Mouse (Mus musculus) midbrain, embryonic 16.5 days (tissue): Measurements from ENCODE around the gene Wnt2. TPM values are rescaled to one million over a fixed set of nuclear protein-coding genes. Genes with fewer than 3 reads are reported as not detected.

Source experiments
- ATAC-seq: fragments of 200-750 bp; cut with Nextera tagmentation; 2 replicates; pipeline ENCODE4 v1.8.0; 2017; ENCODE audit warnings: moderate TSS enrichment
- H3K27ac ChIP-seq: fragments of 300-500 bp; sonication (generic); 2 replicates; pipeline ENCODE4 v1.5.1; 2014; ENCODE audit warnings: mild to moderate bottlenecking, low read length, mixed read lengths
- H3K27me3 ChIP-seq: fragments of 300-500 bp; sonication (generic); 2 replicates; pipeline ENCODE4 v1.6.1; 2014; ENCODE audit warnings: low read depth, low read length, mixed read lengths; ENCODE audit not compliant: control insufficient read depth, insufficient read depth
- H3K36me3 ChIP-seq: fragments of 300-500 bp; sonication (generic); 2 replicates; pipeline ENCODE4 v1.6.1; 2014; ENCODE audit warnings: mild to moderate bottlenecking, low read length, moderate library complexity, mixed read lengths; ENCODE audit not compliant: control insufficient read depth, insufficient read depth
- H3K4me1 ChIP-seq: fragments of 300-500 bp; sonication (generic); 2 replicates; pipeline ENCODE4 v1.6.1; 2014; ENCODE audit warnings: mild to moderate bottlenecking, low read length, mixed read lengths; ENCODE audit not compliant: control insufficient read depth, insufficient read depth
- H3K4me2 ChIP-seq: fragments of 300-500 bp; sonication (generic); 2 replicates; pipeline ENCODE4 v1.6.1; 2014; ENCODE audit warnings: mild to moderate bottlenecking, low read length, mixed read lengths
- H3K4me3 ChIP-seq: fragments of 300-500 bp; sonication (generic); 2 replicates; pipeline ENCODE4 v1.5.1; 2014; ENCODE audit warnings: low read depth, mild to moderate bottlenecking, low read length, moderate library complexity, mixed read lengths
- H3K9ac ChIP-seq: fragments of 300-500 bp; sonication (generic); 2 replicates; pipeline ENCODE4 v1.6.1; 2014; ENCODE audit warnings: low read depth, low read length, mixed read lengths
- H3K9me3 ChIP-seq: fragments of 300-500 bp; sonication (generic); replicated peaks from 2 replicates; pipeline ENCODE4 v1.6.1; 2014; ENCODE audit warnings: mild to moderate bottlenecking, low read length, mixed read lengths; ENCODE audit not compliant: control insufficient read depth, poor library complexity, severe bottlenecking
- WGBS: fragments of 180-500 bp; shearing (Covaris S2); extraction: QIAGEN DNeasy Blood & Tissue Kit; methylation state at CpG from one replicate; pipeline ENCODE4 v1.1.7; 2014; 5-methylcytosine and 5-hydroxymethylcytosine counted together
- polyA plus RNA-seq: library from polyadenylated mRNA; unstranded; fragments of >200 nt; fragmentation: Nextera tagmentation; extraction: Ambion mirVana; gene quantifications from 2 replicates; pipeline ENCODE4 v1.2.1, GENCODE M21; 2015

Gene Wnt2
- polyA plus RNA-seq, 1 experiment from 2014 or later = 0.23 TPM

- Histone ChIP-seq H3K36me3 (0 out of 2 replicates have a peak, but pooled peaks cover 11% of the 10 kb centered on the region), H3K4me1 (no peaks in the 10 kb centered on the region), H3K4me2 (no peak overlapping the region), H3K27ac (no peak overlapping the region), H3K9ac (no peak overlapping the region), H3K27me3 (no peaks in the 10 kb centered on the region), H3K9me3 (no peaks in the 10 kb centered on the region), H3K4me3 (no peak overlapping the region)
- 12% methylated on average over 2 of the region's 2 CpGs for WGBS
- ATAC-seq = no peak
Observed at GRCm38 (mm10) chr6:17941916-17942315, 88.5 kb downstream of the Wnt2 start.

Other genes with a start within 250 kb of the Wnt2 start
- gene Asz1, start 78.5 kb upstream of the Wnt2 start, polyA plus RNA-seq = not detected in 2 replicates
- gene Cftr, start 140.1 kb upstream of the Wnt2 start, polyA plus RNA-seq = 0.74 and 0.76 TPM in 2 replicates